Mouse (Mus musculus): ENCODE measurements around the gene Pitpnb.

Pitpnb gene

GRCm38 (mm10) chr5:111330417-111331098 is at the start of gene Pitpnb:
Gene Pitpnb, plus strand, starts transcription at chr5:111330763.
- DNase-seq, result peak; percentile 99 to 100

DNA sequence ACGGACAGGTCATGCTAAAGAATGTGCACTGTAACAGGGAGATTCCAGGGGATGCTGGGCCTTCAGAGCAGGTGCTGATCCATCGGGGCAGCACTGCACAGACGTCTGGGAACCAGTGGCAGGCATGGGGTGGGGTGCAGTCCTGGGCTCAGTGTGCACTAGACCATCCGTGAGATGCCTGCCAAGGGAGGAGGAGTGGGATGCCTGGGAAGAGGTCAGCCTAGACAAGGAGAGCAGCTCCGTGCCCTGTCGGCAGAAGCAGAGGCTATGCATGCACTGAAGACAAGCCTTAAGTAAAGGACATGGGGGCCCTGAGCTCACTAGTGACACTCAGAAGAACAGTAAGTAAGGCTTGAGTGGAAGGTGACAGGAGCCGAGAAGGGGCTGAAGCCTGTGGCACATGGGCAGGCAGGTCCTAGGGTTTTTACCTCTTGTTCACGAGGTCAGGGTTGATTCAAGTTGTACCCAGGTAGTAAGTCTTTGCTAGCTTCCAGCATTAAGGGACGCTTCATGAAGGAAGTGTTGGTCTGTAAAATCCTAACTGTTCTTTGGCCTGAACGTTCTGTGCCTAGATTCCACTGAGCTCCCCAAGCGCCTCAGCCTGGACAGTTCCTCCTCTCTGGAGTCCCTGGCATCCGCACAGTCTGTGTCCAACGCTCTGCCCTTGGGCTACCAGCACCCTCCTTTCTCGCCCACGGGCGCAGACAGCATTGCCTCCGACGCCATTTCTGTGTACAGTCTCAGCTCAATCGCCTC is 46.0 kb upstream of the Pitpnb start:
- DNase-seq, result no peak

DNA sequence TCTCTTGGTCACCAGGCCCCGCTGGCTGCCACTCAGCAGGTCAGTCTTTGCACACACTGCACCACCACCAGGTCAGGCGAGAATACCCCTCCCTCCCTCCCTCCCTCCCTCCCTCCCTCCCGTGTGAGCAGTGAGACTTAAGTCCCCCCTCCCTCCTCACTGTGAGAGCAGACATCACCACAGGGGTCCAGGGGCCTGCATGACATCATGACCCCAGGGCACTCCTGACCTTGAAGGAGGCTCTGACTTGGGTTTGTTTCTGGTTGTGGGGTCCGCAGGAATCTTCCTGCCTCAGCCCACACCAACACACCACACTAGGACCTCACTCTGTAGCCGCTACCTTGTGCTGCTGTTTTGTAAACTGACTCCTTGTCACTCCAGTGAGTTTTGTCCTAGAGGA is 43.0 kb upstream of the Pitpnb start:
- no peak for DNase-seq

DNA sequence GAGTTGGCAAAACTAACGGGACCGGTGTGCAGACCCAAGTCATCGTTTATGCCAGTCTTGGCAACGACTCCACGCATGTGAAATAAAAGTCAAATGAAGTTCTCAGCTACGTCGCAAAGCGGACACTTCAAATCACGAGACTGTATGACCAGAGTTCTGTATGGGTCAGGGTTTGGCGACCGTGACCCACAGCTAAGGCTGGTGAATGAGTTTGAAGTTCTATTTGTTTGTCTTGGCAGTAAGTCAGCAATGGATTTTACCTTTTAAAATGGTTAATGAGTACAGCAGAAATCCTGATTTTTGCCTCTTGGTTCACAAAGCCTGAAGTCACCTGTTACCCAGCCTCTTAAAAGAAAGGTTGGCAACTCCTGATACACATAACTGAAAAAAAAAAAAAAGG is 42.1 kb upstream of the Pitpnb start:
- DNase-seq, result no peak

- no peak for DNase-seq
These were observed 40.5 kb upstream of the Pitpnb start for GRCm38 (mm10) chr5:111290071-111290470.

DNA sequence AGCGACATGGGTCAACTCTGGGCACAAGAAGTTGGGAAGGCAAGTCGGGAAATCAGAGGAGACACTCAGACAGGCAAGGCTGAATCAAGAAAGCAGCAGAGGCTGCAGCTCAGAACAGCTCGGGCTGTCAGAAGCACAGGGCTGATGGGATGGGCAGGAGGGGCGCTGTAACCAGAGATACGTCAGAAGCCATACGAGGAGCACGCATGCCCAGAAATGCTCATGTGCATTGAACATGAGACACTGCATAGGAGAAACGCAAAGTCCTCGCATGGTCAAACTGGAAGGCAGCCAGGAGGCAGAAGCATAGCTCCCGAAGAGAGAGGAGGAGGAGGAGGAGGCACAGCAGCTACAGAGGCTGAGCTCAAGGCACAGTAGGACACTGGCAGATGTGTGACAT is 38.9 kb upstream of the Pitpnb start:
- no peak for DNase-seq

DNA sequence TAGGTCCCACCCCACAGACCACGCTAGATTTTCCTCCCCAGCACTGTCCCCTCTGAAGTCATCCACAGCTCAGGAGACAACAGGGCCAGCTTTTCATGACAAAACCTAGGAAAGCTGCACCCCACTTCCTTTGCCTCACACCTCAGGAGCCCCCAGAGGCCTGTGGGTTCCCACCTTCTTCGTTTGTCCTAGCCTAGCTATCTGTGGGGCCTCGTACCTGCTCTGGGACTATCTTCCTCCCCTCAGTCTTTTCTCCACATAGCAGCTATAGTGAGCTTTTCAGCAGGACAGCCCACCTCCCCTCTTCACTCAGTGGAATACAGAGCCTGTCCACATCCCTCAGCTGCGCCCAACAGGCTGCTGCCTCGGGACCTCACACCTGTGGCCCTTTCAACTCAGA is 32.8 kb upstream of the Pitpnb start:
- DNase-seq, result no peak

- no peak for DNase-seq
These were observed 31.9 kb upstream of the Pitpnb start for GRCm38 (mm10) chr5:111298706-111299105.

DNA sequence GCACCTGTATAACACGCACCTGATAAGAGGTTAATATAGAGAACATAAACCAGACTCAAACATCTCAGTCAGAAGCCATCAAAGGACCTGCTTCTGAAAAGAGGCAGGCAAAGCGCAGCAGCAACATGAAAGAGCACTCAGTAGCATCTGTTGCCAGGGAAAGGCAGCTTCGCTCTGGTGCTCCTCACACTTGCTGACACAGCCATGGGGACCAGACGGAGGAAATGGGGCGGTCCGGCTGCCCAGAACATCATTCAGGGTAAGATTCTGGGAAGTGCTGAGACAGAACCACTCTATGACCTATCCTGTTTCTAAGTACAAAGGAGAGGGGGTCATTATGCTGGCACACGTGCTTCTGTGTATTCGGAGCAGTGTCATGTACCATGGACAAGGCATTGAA is 29.8 kb upstream of the Pitpnb start:
- no peak for DNase-seq

DNA sequence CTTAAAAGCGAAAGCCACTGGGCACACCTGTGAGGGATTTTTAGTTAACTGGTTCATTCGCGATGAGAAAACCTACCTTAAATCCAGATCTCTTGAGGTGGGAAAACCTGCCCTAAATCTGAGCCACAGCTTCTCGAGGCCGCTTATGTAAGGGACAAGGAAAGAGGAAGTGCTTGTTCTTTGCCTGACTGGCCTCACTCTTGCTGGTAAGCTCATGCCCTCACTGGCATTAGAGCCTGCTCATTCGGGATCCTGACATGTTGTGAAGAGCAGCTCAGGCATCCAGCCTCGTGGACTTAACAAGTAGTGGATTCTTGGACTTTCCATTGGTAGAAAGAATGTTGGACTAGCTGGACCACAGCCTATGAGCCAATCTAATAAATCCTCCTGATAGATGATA is 28.8 kb upstream of the Pitpnb start:
- DNase-seq, result peak; percentile 23

GRCm38 (mm10) chr5:111304730-111305129 is 25.8 kb upstream of the Pitpnb start:
- DNase-seq, result no peak

GRCm38 (mm10) chr5:111310185-111310584 is 20.4 kb upstream of the Pitpnb start:
- no peak for DNase-seq

DNA sequence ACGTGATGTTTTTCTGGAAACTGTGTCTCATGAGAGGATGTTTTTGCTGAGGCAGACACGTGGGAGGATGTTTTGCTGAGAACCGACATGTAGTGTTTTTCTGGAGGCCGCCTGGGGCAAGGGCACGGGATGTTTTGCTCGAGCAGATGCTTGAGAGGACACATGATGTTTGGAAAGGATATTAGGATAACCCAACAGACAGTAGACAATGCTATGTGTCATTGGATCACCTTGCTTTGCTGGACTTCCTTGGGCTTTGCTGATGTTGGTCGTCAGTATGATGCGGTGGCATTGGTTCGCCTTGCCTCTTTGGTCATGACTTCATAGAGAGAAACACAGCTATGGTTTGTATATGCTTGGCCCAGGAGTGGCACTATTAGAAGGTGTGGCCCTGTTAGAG is 16.7 kb upstream of the Pitpnb start:
- no peak for DNase-seq

DNA sequence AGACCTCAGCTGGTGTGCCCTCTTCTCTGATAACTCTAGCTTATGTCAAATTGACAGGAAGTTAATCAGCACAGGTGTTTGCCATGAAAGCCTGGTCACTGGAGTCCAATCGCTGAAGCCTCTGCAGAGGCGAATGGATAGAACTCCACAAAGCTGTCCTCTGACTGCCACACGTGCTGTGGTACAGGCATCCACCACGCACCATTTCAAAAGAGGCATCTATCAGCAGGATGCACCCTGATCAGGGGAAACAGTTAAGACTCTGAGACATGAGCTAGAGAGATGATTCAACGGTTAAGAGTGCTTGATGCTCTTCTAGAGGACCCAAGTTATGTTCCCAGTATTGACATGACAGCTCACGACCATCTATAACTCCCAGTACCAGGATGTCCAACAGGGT is 15.5 kb upstream of the Pitpnb start:
- no peak for DNase-seq

- no peak for DNase-seq
These were observed 13.0 kb upstream of the Pitpnb start for GRCm38 (mm10) chr5:111317526-111317925.

DNA sequence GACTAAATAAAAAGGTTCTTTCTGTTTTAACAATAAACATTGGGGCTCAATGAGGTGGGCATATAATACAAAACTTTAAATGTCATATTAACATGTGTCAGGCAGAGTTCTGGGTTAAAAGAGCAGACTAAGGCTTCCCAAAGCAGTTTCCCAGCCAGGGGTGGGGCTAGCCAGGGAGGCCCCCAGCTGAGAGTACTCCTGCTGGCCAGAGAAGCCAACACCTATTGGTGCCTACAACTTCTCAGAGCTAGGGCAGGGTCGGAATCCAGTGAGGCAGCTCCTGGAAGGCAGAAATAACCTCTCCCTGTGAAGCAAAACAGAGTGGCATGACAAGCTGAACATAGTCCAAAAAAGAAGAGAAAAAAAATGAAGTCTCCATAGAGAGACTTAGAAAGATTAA is 11.6 kb upstream of the Pitpnb start:
- DNase-seq, result no peak

DNA sequence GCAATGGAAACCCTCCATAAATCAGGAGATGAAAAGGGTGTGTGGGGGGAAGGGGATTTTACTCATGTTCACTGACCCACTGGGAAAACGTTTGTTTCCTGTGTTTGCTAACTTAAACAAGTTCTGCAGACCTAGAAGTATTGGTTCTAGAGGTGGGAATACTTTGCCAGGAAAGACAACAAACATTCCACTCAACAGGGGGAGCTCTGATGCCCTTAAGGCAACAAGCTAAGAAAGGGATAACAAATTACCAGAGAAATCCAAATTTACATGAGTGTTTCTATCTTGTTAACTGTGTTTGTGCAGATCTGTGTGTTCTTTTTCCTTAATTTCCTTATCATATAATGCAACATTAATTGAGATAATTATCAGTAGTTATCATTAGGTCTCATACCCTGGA is 4.8 kb upstream of the Pitpnb start:
- DNase-seq, result no peak

- no peak for DNase-seq
These were observed 3.1 kb upstream of the Pitpnb start for GRCm38 (mm10) chr5:111327420-111327819.

GRCm38 (mm10) chr5:111329782-111330416 is 664 bp upstream of the Pitpnb start:
- DNase-seq, result peak in 1 of 2 experiments; percentile 5

GRCm38 (mm10) chr5:111331099-111331435 is 504 bp downstream of the Pitpnb start:
- DNase-seq, result no peak

DNA sequence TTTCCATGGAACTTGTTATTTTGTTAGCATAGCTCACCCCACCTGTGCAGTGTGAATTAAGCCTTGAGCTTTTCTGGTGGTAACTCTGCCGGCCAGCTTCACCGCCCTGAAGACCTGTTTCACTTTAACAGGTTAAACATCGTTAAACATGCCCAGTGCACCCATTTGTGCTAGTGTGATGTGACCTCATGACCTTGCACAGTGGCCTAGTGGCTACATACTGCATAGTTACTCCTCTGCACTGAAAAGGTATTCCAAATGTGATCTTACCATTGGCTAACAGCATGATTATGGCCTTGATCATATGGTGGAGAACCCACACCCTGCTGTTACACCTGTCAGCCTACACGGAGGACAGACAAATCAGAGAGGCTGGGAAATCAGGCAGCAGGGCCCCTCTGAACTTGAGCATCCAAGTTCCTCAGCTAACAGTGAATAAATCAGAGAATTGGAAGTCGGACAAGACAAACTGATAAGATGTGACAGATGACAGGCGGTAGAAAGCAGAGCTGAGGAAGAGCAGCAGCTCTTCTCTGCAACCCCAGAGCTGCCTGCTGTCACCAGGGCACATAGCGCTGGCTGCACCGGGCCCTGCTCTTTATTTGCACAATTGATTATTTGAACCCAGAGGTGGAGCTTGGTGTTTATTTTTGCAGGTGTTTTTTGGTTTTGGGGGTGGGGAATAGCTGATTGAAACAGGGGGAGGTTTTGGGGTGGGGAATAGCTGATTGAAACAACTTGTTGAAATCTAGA is 5.6 kb downstream of the Pitpnb start:
- DNase-seq, result no peak

DNA sequence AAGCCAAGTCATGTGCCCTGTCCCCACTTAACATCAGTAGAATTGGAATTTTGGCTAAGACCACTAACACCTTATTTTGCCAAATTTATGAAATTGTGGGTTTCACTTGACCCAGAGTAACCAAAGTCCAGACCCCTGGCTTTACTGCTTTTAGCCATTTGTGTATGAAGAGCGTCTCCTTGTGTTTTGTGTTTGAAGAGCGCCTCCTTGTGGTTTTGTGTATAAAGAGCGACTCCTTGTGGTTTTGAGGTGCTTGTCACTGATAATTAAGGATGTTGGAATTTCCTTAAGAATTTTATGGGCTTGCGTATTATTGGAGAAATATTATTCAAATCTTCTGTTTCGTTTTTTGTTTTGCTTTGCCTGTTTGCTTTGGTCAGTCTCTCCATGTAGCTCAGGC is 11.0 kb downstream of the Pitpnb start:
- DNase-seq, result peak; percentile 41 to 45

DNA sequence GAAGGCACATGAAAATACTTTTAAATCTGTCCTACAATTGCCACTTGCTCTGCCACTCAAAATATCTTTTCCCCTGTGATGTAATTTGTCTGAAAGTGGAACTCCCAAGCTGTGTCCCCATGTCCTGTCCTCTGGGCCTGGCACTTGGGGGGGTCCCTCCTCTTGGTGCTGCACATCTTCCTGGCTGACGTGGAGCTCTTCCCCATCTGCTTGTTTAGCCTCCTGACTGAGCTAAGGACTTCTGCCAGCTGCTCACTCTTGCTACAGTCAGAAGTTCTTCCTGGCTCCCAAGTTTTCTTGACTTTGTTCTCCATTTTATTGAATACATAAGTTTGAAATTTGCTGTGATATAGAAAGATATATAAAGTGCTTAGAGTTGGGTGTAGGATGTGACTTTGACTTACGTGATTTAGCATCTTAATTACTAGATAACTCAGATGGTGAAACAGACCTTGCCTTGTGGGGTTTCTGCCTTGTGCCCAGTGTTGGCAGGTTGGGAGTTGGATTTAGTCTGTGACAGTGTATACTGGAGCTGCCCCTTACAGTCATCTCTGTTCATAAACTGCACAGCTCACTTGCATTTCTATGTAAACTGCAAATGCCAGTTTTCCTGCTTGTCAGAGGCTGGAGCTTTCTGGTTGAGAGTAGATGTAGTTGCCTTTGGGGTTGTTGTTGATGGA is 14.3 kb downstream of the Pitpnb start:
- DNase-seq, result no peak

Data from B cell, adult 2 months (primary cell).